11 mouse cellular contexts compared by ENCODE assay signal in genomic region chr7:34876787-34877186, GRCm38 (mm10). TPM values are rescaled to one million over a fixed set of nuclear protein-coding genes. Genes with fewer than 3 reads are reported as not detected.
DNase-seq lines count a peak whose midpoint lies in the region; ATAC-seq and TF ChIP-seq lines count a peak whose summit lies in the region.
"Had no signal": no experiment of that assay in that cellular context is flagged by ENCODE, and none has a peak within 500 bp of the region (broad histone marks: within the 10 kb centered on the region; RNA-seq: fewer than 3 reads in every experiment).

No protein-coding gene starts in this region.

- in situ Hi-C loops in CH12.LX (cut with MboI; ENCODE audit: low pct_ligation_motif_present, low pct_unique_long_range_greater_than_20kb, low sequenced_read_pairs) = no loop called here

- H3K9ac ChIP-seq in kidney, embryonic 16.5 days (replicated peaks; ENCODE audit: low read length) = no peak overlapping the region
- H3K9ac ChIP-seq in CH12.LX (ENCODE audit: insufficient read depth, low read depth) = no peak overlapping the region
- H3K9ac ChIP-seq in kidney, postnatal 0 days (ENCODE audit: low read depth, low read length) = no peak overlapping the region
- H3K9ac ChIP-seq: embryonic facial prominence, embryonic 15.5 days had no signal

- no peak overlapping the region for H3K4me3 ChIP-seq in kidney, embryonic 16.5 days (ENCODE audit: low read length)
- H3K4me3 ChIP-seq in CH12.LX (replicated peaks in 1 of 3; ENCODE audit: low read depth in 2 of 3, low read length in 2 of 3, poor library complexity in 1 of 3) = no peak overlapping the region
- no peak overlapping the region for H3K4me3 ChIP-seq in kidney, postnatal 0 days (replicated peaks; ENCODE audit: low read depth, low read length)
- no peak overlapping the region for H3K4me3 ChIP-seq in gastrocnemius, adult 2 months
- H3K4me3 ChIP-seq: embryonic facial prominence, embryonic 15.5 days; megakaryocyte, embryonic 14.5 days had no signal

- dilution Hi-C loops in CH12.LX (cut with MboI; ENCODE audit: extremely low pct_ligation_motif_present, extremely low pct_unique_long_range_greater_than_20kb, low sequenced_read_pairs) = no loop called here

- peak in 1 of 2 experiments; percentile 49; a peak in 2 of 4 replicates for TF ChIP-seq CTCF in CH12.LX (conservative IDR thresholded peaks at IDR 0.05 in 1 of 2, IDR thresholded peaks at IDR 0.05 in 1 of 2; ENCODE audit: low read depth in 2 of 2, low read length in 2 of 2)
- TF ChIP-seq CTCF in kidney, postnatal 0 days (IDR thresholded peaks at IDR 0.05; ENCODE audit: low read depth) = peak; percentile 43; the same call in 1 of the 2 replicates
- TF ChIP-seq CTCF in gastrocnemius, adult 2 months (IDR thresholded peaks at IDR 0.05) = no peak

- intact Hi-C loops in gastrocnemius, adult 2 months (cut with DNase I) = no loop called here

- no peak for TF ChIP-seq POLR2A in CH12.LX (IDR thresholded peaks at IDR 0.05; ENCODE audit: low read depth, low read length)

- H3K4me2 ChIP-seq in kidney, embryonic 16.5 days (replicated peaks; ENCODE audit: low read depth, low read length) = no peak overlapping the region
- no peak overlapping the region for H3K4me2 ChIP-seq in CH12.LX (ENCODE audit: insufficient read depth, low read depth, poor library complexity, severe bottlenecking)
- no peak overlapping the region for H3K4me2 ChIP-seq in kidney, postnatal 0 days (ENCODE audit: low read length)
- H3K4me2 ChIP-seq: embryonic facial prominence, embryonic 15.5 days had no signal

- DNase-seq in kidney, adult 18-20 months = peak; percentile 52
- DNase-seq in CH12.LX (ENCODE audit: extremely low read depth) = no peak
- DNase-seq in kidney, postnatal 0 days (ENCODE audit: low spot score) = peak; percentile 12
- DNase-seq in lung, postnatal 14 days = peak; percentile 27
- no peak for DNase-seq in cerebellum, postnatal 10 days
- DNase-seq in gastrocnemius, adult 2 months = no peak
- no peak for DNase-seq in cerebellum, postnatal 25 days

- TF ChIP-seq RAD21 in CH12.LX (IDR thresholded peaks at IDR 0.05; ENCODE audit: low read depth, low read length) = peak; percentile 30

- no peak overlapping the region for H3K27ac ChIP-seq in kidney, embryonic 16.5 days (ENCODE audit: low read length)
- H3K27ac ChIP-seq in CH12.LX (ENCODE audit: insufficient read depth, low read depth) = no peak overlapping the region
- H3K27ac ChIP-seq in kidney, postnatal 0 days = no peak overlapping the region
- H3K27ac ChIP-seq in gastrocnemius, adult 2 months = no peak overlapping the region
- H3K27ac ChIP-seq: embryonic facial prominence, embryonic 15.5 days had no signal

- no peaks in the 10 kb centered on the region for H3K4me1 ChIP-seq in kidney, embryonic 16.5 days (ENCODE audit: insufficient read depth, low read length)
- H3K4me1 ChIP-seq in CH12.LX (ENCODE audit: control insufficient read depth in 1 of 2, insufficient read depth in 2 of 2) = no peaks in the 10 kb centered on the region
- no peaks in the 10 kb centered on the region for H3K4me1 ChIP-seq in kidney, postnatal 0 days (replicated peaks; ENCODE audit: insufficient read depth, low read length)
- H3K4me1 ChIP-seq: embryonic facial prominence, embryonic 15.5 days; megakaryocyte, embryonic 14.5 days had no signal

- H3K27me3 ChIP-seq in kidney, embryonic 16.5 days (ENCODE audit: insufficient read depth, low read length) = no peaks in the 10 kb centered on the region
- peaks cover 2% of the 10 kb centered on the region for H3K27me3 ChIP-seq in CH12.LX (replicated peaks)
- no peaks in the 10 kb centered on the region for H3K27me3 ChIP-seq in kidney, postnatal 0 days (ENCODE audit: insufficient read depth, low read length)
- H3K27me3 ChIP-seq: embryonic facial prominence, embryonic 15.5 days; megakaryocyte, embryonic 14.5 days had no signal

- WGBS in kidney, embryonic 16.5 days = 68% methylated on average over 7 of the region's 7 CpGs
- 66% methylated on average over 7 of the region's 7 CpGs for WGBS in kidney, postnatal 0 days

- no peak for TF ChIP-seq EP300 in CH12.LX (IDR thresholded peaks at IDR 0.05; ENCODE audit: low read length)

- no peaks in the 10 kb centered on the region for H3K79me2 ChIP-seq in CH12.LX (replicated peaks; ENCODE audit: control insufficient read depth, extremely low read depth, insufficient read depth, poor library complexity, severe bottlenecking)

- no peak for ATAC-seq in kidney, embryonic 16.5 days (ENCODE audit: low FRiP score, low TSS enrichment)
- ATAC-seq in kidney, postnatal 0 days (replicated peaks; ENCODE audit: low FRiP score, low read depth) = no peak
- ATAC-seq: forebrain, embryonic 16.5 days had no signal

- no peaks in the 10 kb centered on the region for H3K9me3 ChIP-seq in kidney, embryonic 16.5 days (ENCODE audit: low read length)
- H3K9me3 ChIP-seq in CH12.LX (replicated peaks; ENCODE audit: low read length) = no peaks in the 10 kb centered on the region
- H3K9me3 ChIP-seq in kidney, postnatal 0 days (replicated peaks; ENCODE audit: low read length) = no peaks in the 10 kb centered on the region
- H3K9me3 ChIP-seq: embryonic facial prominence, embryonic 15.5 days had no signal

- no peaks in the 10 kb centered on the region for H3K36me3 ChIP-seq in kidney, embryonic 16.5 days (ENCODE audit: insufficient read depth, low read length)
- no peaks in the 10 kb centered on the region for H3K36me3 ChIP-seq in CH12.LX (replicated peaks in 1 of 2; ENCODE audit: control insufficient read depth in 1 of 2, insufficient read depth in 1 of 2, low read length in 1 of 2)
- H3K36me3 ChIP-seq in kidney, postnatal 0 days (ENCODE audit: insufficient read depth, low read length) = no peaks in the 10 kb centered on the region
- H3K36me3 ChIP-seq: embryonic facial prominence, embryonic 15.5 days had no signal

TF ChIP-seq in CH12.LX, 34 proteins besides CTCF, POLR2A, EP300 and RAD21:
- TF ChIP-seq NRF1 (IDR thresholded peaks at IDR 0.05; ENCODE audit: low read depth, low read length) (no peak), SMC3 (IDR thresholded peaks at IDR 0.05; ENCODE audit: low read depth, low read length) (peak; percentile 41)
TF ChIP-seq in CH12.LX: peak in this region for 1.

RNA-seq across cellular contexts. Expression of gene Pepd, which starts 35.4 kb away (rescaled TPM):
- 134 and 148 TPM in 2 replicates for polyA plus RNA-seq in kidney, embryonic 16.5 days (2015; fragmentation: Nextera tagmentation; extraction: Ambion mirVana)
- total RNA-seq in CH12.LX (2012; rRNA removed) = 68.3 and 68.5 TPM in 2 replicates
- total RNA-seq in CH12.LX (2014; rRNA removed) = 52.4 and 63.7 TPM in 2 replicates
- 50.9 and 53.5 TPM in 2 replicates for polyA plus RNA-seq in CH12.LX (2012; ENCODE audit: insufficient read length, low read depth)
- 150 and 172 TPM in 2 replicates for polyA plus RNA-seq in kidney, postnatal 0 days (2015; fragmentation: Nextera tagmentation; extraction: Ambion mirVana)
- 10 to 100 TPM; 24.1 to 24.3 TPM for total RNA-seq in gastrocnemius, adult 2 months (2021)

Comparison
In these comparisons a context has a peak if more than half of its experiments do, and no peak if none do; other contexts are left out.
1. DNase-seq: peak in kidney, adult 18-20 months (single experiment), kidney, postnatal 0 days (single experiment) and lung, postnatal 14 days (single experiment); none in CH12.LX (single experiment), cerebellum, postnatal 10 days (0 of 2), gastrocnemius, adult 2 months (single experiment) and cerebellum, postnatal 25 days (0 of 2).